24 mouse cellular contexts compared by ENCODE assay signal in the genomic region with DNA sequence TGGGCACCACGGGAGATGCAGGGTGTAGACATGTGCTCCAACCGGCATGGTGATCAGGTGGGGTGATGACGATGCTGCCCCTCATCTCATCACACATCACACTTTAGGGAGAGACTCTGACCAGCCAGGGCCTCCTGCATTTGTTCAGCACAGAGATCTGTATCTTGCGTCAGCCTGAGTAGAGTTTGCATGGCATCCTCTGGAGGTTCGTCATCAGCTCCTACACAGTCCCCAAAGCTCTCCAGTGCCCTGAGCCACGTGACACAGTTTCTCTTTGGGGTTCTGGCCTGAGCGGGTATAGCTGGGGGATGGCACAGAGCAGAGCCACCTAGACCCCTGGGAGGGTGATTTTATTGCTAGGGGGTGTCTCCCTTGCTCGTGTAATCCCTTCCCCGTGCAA.
A peak's percentile ranks its signal among the peaks of the same experiment; 100 is the strongest.
DNase-seq lines count a peak whose midpoint lies in the region; ATAC-seq and TF ChIP-seq lines count a peak whose summit lies in the region.
"Had no signal": no experiment of that assay in that cellular context is flagged by ENCODE, and none has a peak within 500 bp of the region (broad histone marks: within the 10 kb centered on the region; RNA-seq: fewer than 3 reads in every experiment).

No protein-coding gene starts in this region.

- 84% methylated on average over 9 of the region's 9 CpGs for WGBS in midbrain, embryonic 13.5 days
- WGBS in midbrain, embryonic 11.5 days: 83% methylated on average over 9 of the region's 9 CpGs
- WGBS in olfactory bulb, adult 2 months: 44% methylated on average over 9 of the region's 9 CpGs
- 81% methylated on average over 9 of the region's 9 CpGs for WGBS in intestine, postnatal 0 days

- no peak for DNase-seq in frontal cortex, postnatal 36 days (ENCODE audit: low spot score in 2 of 2)
- DNase-seq in midbrain, embryonic 11.5 days (ENCODE audit: low spot score, missing footprints): no peak
- peak; percentile 93 for DNase-seq in CH12.LX (ENCODE audit: extremely low read depth)
- DNase-seq: adrenal gland, postnatal 10 days; cerebellum, adult 2 months; cerebellum, postnatal 25 days; embryo, embryonic 11 days; gastrocnemius, postnatal 14 days; heart, adult 2 months; heart, postnatal 36 days; kidney, adult 18-20 months; kidney, postnatal 4 days; lung, postnatal 4 days; retina, postnatal 1 day; thymus, adult 18-20 months; thymus, postnatal 4 days had no signal

- no peak overlapping the region for H3K4me3 ChIP-seq in midbrain, embryonic 13.5 days (replicated peaks)
- no peak overlapping the region for H3K4me3 ChIP-seq in midbrain, embryonic 11.5 days (ENCODE audit: low read depth, low read length)
- H3K4me3 ChIP-seq in CH12.LX (replicated peaks in 1 of 3; ENCODE audit: low read depth in 2 of 3, low read length in 2 of 3, poor library complexity in 1 of 3): peak overlapping the region; percentile 12 to 56 (median 41)
- H3K4me3 ChIP-seq in olfactory bulb, adult 2 months (ENCODE audit: insufficient read depth, low read depth, low read length): no peak overlapping the region
- no peak overlapping the region for H3K4me3 ChIP-seq in intestine, postnatal 0 days (ENCODE audit: low read depth, low read length)
- H3K4me3 ChIP-seq: embryonic facial prominence, embryonic 15.5 days; heart, adult 2 months; heart, embryonic 15.5 days had no signal

- no peak for TF ChIP-seq RAD21 in CH12.LX (IDR thresholded peaks at IDR 0.05; ENCODE audit: low read depth, low read length)

- peaks cover 15% of the 10 kb centered on the region; the same call in 1 of the 2 replicates for H3K79me2 ChIP-seq in CH12.LX (replicated peaks; ENCODE audit: control insufficient read depth, extremely low read depth, insufficient read depth, poor library complexity, severe bottlenecking)

- TF ChIP-seq EP300 in CH12.LX (IDR thresholded peaks at IDR 0.05; ENCODE audit: low read length): peak; percentile 71

- H3K9ac ChIP-seq in midbrain, embryonic 13.5 days (replicated peaks): no peak overlapping the region
- H3K9ac ChIP-seq in midbrain, embryonic 11.5 days (ENCODE audit: low read length): no peak overlapping the region
- H3K9ac ChIP-seq in CH12.LX (ENCODE audit: insufficient read depth, low read depth): peak overlapping the region; percentile 88
- H3K9ac ChIP-seq in intestine, postnatal 0 days (ENCODE audit: low read depth, low read length): no peak overlapping the region
- H3K9ac ChIP-seq: embryonic facial prominence, embryonic 15.5 days; heart, embryonic 15.5 days had no signal

- H3K4me1 ChIP-seq in midbrain, embryonic 13.5 days (replicated peaks): peaks cover 45% of the 10 kb centered on the region
- H3K4me1 ChIP-seq in midbrain, embryonic 11.5 days (ENCODE audit: control insufficient read depth, insufficient read depth, low read length): peaks cover 4% of the 10 kb centered on the region; the same call in 1 of the 2 replicates
- H3K4me1 ChIP-seq in CH12.LX (ENCODE audit: control insufficient read depth in 1 of 2, insufficient read depth in 2 of 2): peaks cover 74 to 95% of the 10 kb centered on the region in 2 experiments
- H3K4me1 ChIP-seq in olfactory bulb, adult 2 months (ENCODE audit: control insufficient read depth, insufficient read depth, low read length): peaks cover 80% of the 10 kb centered on the region
- H3K4me1 ChIP-seq in intestine, postnatal 0 days (replicated peaks; ENCODE audit: control insufficient read depth, insufficient read depth, low read length): 0 out of 2 replicates have a peak, but pooled peaks cover 5% of the 10 kb centered on the region

- no peak for TF ChIP-seq CTCF in CH12.LX (conservative IDR thresholded peaks at IDR 0.05 in 1 of 2, IDR thresholded peaks at IDR 0.05 in 1 of 2; ENCODE audit: low read depth in 2 of 2, low read length in 2 of 2)
- TF ChIP-seq CTCF in olfactory bulb, adult 2 months (IDR thresholded peaks at IDR 0.05; ENCODE audit: insufficient read depth, low read depth, low read length): 0 out of 2 replicates have a peak, but pooled peaks have one; percentile 14
- no peak for TF ChIP-seq CTCF in intestine, postnatal 0 days (IDR thresholded peaks at IDR 0.05; ENCODE audit: low read depth)

- peak; percentile 49 for TF ChIP-seq POLR2A in CH12.LX (IDR thresholded peaks at IDR 0.05; ENCODE audit: low read depth, low read length)
- no peak for TF ChIP-seq POLR2A in olfactory bulb, adult 2 months (IDR thresholded peaks at IDR 0.05; ENCODE audit: insufficient read depth, low read depth, low read length)

- no peak overlapping the region for H3K4me2 ChIP-seq in midbrain, embryonic 13.5 days (replicated peaks)
- H3K4me2 ChIP-seq in midbrain, embryonic 11.5 days: no peak overlapping the region
- H3K4me2 ChIP-seq in CH12.LX (ENCODE audit: insufficient read depth, low read depth, poor library complexity, severe bottlenecking): peak overlapping the region; percentile 57
- no peak overlapping the region for H3K4me2 ChIP-seq in intestine, postnatal 0 days (replicated peaks; ENCODE audit: low read depth)
- H3K4me2 ChIP-seq: embryonic facial prominence, embryonic 15.5 days; heart, embryonic 15.5 days had no signal

- H3K27me3 ChIP-seq in midbrain, embryonic 13.5 days: no peaks in the 10 kb centered on the region
- no peaks in the 10 kb centered on the region for H3K27me3 ChIP-seq in midbrain, embryonic 11.5 days (ENCODE audit: control insufficient read depth, insufficient read depth, low read length)
- no peaks in the 10 kb centered on the region for H3K27me3 ChIP-seq in CH12.LX (replicated peaks)
- H3K27me3 ChIP-seq in intestine, postnatal 0 days (replicated peaks; ENCODE audit: control insufficient read depth, insufficient read depth, low read length): no peaks in the 10 kb centered on the region
- H3K27me3 ChIP-seq: embryonic facial prominence, embryonic 15.5 days had no signal

- no peaks in the 10 kb centered on the region for H3K9me3 ChIP-seq in midbrain, embryonic 13.5 days
- H3K9me3 ChIP-seq in midbrain, embryonic 11.5 days (ENCODE audit: control insufficient read depth, low read length): no peaks in the 10 kb centered on the region
- no peaks in the 10 kb centered on the region for H3K9me3 ChIP-seq in CH12.LX (replicated peaks; ENCODE audit: low read length)
- H3K9me3 ChIP-seq in intestine, postnatal 0 days (ENCODE audit: control insufficient read depth): no peaks in the 10 kb centered on the region
- H3K9me3 ChIP-seq: embryonic facial prominence, embryonic 15.5 days; heart, embryonic 15.5 days had no signal

- H3K27ac ChIP-seq in midbrain, embryonic 13.5 days: peak overlapping the region; percentile 7; the same call in 1 of the 2 replicates
- H3K27ac ChIP-seq in midbrain, embryonic 11.5 days (ENCODE audit: low read depth, low read length): no peak overlapping the region
- H3K27ac ChIP-seq in CH12.LX (ENCODE audit: insufficient read depth, low read depth): peak overlapping the region; percentile 99
- H3K27ac ChIP-seq in olfactory bulb, adult 2 months (ENCODE audit: insufficient read depth, low read depth, low read length): peak overlapping the region; percentile 95
- no peak overlapping the region for H3K27ac ChIP-seq in intestine, postnatal 0 days (ENCODE audit: low read depth, low read length)
- H3K27ac ChIP-seq: embryonic facial prominence, embryonic 15.5 days; heart, adult 2 months; heart, embryonic 15.5 days; hindbrain, postnatal 0 days had no signal

- H3K36me3 ChIP-seq in midbrain, embryonic 13.5 days: peaks cover 8% of the 10 kb centered on the region; the same call in 1 of the 2 replicates
- no peaks in the 10 kb centered on the region for H3K36me3 ChIP-seq in midbrain, embryonic 11.5 days (ENCODE audit: control insufficient read depth, insufficient read depth, low read length)
- no peaks in the 10 kb centered on the region for H3K36me3 ChIP-seq in CH12.LX (replicated peaks in 1 of 2; ENCODE audit: control insufficient read depth in 1 of 2, insufficient read depth in 1 of 2, low read length in 1 of 2)
- H3K36me3 ChIP-seq in intestine, postnatal 0 days (ENCODE audit: control insufficient read depth, insufficient read depth): no peaks in the 10 kb centered on the region
- H3K36me3 ChIP-seq: embryonic facial prominence, embryonic 15.5 days; heart, embryonic 15.5 days had no signal

- dilution Hi-C loops in CH12.LX (cut with MboI; ENCODE audit: extremely low pct_ligation_motif_present, extremely low pct_unique_long_range_greater_than_20kb, low sequenced_read_pairs): loop anchor here (10.0 kb wide), 1 partner anchor 53 kb away; no protein-coding TSS in a partner anchor

- peak; percentile 35 for ATAC-seq in frontal cortex, adult (ENCODE audit: low TSS enrichment)
- no peak for ATAC-seq in midbrain, embryonic 13.5 days
- ATAC-seq in midbrain, embryonic 11.5 days (ENCODE audit: low FRiP score): no peak
- no peak for ATAC-seq in intestine, postnatal 0 days
- ATAC-seq: forebrain, embryonic 14.5 days; hindbrain, postnatal 0 days had no signal

- in situ Hi-C loops in CH12.LX (cut with MboI; ENCODE audit: low pct_ligation_motif_present, low pct_unique_long_range_greater_than_20kb, low sequenced_read_pairs): no loop called here

TF ChIP-seq in CH12.LX, 34 proteins besides CTCF, POLR2A, EP300 and RAD21 (continues in another document):
- TF ChIP-seq MEF2A (IDR thresholded peaks at IDR 0.05; ENCODE audit: borderline replicate concordance, low read depth, low read length): peak; percentile 79
- peak; percentile 25; the same call in 1 of the 2 replicates for TF ChIP-seq ZMIZ1 (IDR thresholded peaks at IDR 0.05; ENCODE audit: low read depth, low read length)
- TF ChIP-seq MAFK (IDR thresholded peaks at IDR 0.05; ENCODE audit: insufficient replicate concordance, low read length): 0 out of 2 replicates have a peak, but pooled peaks have one; percentile 6
- TF ChIP-seq ETS1 (conservative IDR thresholded peaks at IDR 0.05; ENCODE audit: low read depth, low read length): peak; percentile 91
- no peak for TF ChIP-seq ZKSCAN1 (IDR thresholded peaks at IDR 0.05; ENCODE audit: borderline replicate concordance, low read depth, low read length)
- no peak; the same call in 1 of the 2 replicates for TF ChIP-seq SIN3A (IDR thresholded peaks at IDR 0.05; ENCODE audit: low read length)
- peak; percentile 90 for TF ChIP-seq BHLHE40 (IDR thresholded peaks at IDR 0.05; ENCODE audit: low read depth, low read length)
- no peak; the same call in 1 of the 2 replicates for TF ChIP-seq RCOR1 (conservative IDR thresholded peaks at IDR 0.05; ENCODE audit: low read depth, low read length)
- TF ChIP-seq ZNF384 (IDR thresholded peaks at IDR 0.05; ENCODE audit: low read depth, low read length): no peak
- TF ChIP-seq USF1 (IDR thresholded peaks at IDR 0.05; ENCODE audit: low read depth, low read length): peak; percentile 89
- peak; percentile 96 for TF ChIP-seq MAX (IDR thresholded peaks at IDR 0.05; ENCODE audit: low read length)
- peak; percentile 74; the same call in 1 of the 2 replicates for TF ChIP-seq TCF12 (IDR thresholded peaks at IDR 0.05; ENCODE audit: low read depth, low read length)
- TF ChIP-seq KAT2A (IDR thresholded peaks at IDR 0.05; ENCODE audit: insufficient replicate concordance, low read length): peak; percentile 53; the same call in 1 of the 2 replicates
- no peak for TF ChIP-seq UBTF (IDR thresholded peaks at IDR 0.05; ENCODE audit: low read depth, low read length)
- TF ChIP-seq GABPA (IDR thresholded peaks at IDR 0.05; ENCODE audit: insufficient replicate concordance, low read depth, low read length): peak; percentile 40

Comparison
In these comparisons a context has a peak if more than half of its experiments do, and no peak if none do; other contexts are left out.
1. H3K27ac ChIP-seq: peak in midbrain, embryonic 13.5 days (single experiment), CH12.LX (single experiment) and olfactory bulb, adult 2 months (single experiment); none in midbrain, embryonic 11.5 days (single experiment) and intestine, postnatal 0 days (single experiment).
2. H3K4me3 ChIP-seq: peak in CH12.LX (3 of 3); none in midbrain, embryonic 13.5 days (single experiment), midbrain, embryonic 11.5 days (single experiment), olfactory bulb, adult 2 months (single experiment) and intestine, postnatal 0 days (single experiment).